Mouse (Mus musculus): ENCODE results near the gene Pdlim4. TPM values are rescaled to one million over a fixed set of nuclear protein-coding genes. Genes with fewer than 3 reads are reported as not detected.

Gene Pdlim4
- total RNA-seq, 2 experiments from 2014 or later = 13.8 to 14.0 TPM

DNA sequence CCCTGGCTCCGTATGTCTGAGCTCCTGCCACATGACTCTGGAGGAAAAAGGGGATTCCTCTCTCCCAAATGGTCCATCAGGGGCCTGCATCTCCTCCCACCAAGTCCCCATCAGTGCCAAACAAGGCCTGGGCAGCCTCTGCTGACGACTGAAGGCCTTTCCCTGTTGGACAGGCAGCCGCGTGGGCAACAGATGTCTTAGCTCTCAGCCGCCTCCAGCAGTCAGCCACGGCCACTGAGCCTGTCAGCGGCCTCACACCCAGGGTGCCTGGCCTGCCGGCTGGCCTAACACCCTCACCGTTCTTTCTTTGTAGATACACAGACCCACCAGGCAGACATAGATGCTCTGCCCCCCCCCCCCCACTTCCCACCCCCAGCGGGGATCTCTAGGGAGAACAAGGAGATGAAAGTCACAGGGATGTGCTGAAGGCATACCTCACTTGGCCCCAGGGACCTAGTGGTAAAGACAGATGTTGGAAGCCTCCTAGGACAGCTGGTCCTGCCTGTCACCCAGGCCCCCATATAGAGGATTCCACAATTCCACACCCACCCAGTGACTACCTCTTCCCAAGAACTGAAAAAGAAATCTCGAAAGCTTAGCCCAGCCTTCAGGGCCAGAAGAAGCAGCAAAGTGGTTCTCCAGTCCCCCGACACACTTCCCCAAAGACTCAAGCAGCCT lies 1.4 kb downstream of the Pdlim4 start:
- TF ChIP-seq CTCF (IDR thresholded peaks at IDR 0.05) = no peak
- intact Hi-C loops (cut with DNase I) = no loop called here
- no peak overlapping the region for H3K4me3 ChIP-seq
- DNase-seq (ENCODE audit: extremely low spot score in 1 of 2, low spot score in 2 of 2) = no peak
- H3K27ac ChIP-seq = no peak overlapping the region

DNA sequence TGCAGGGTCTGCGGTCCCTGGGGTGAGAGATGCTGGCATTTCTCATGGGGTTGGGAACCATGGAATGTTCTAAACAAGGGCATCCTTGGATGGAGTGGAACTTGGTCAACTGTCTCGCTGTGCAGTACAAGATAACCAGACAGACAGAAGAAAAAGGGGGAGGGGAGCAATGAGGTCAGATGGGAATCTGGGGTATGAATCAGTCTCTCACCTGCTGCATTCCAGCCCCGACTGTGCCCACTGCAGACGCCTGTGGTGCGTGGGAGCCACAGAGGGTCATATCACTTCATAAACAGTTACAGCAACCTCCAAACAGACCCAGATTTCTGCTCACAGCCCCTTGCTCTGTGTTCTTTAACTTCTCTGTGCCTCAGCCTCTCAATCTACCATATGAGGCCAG lies 2.4 kb downstream of the Pdlim4 start:
- no peak for DNase-seq (ENCODE audit: extremely low spot score in 1 of 2, low spot score in 2 of 2)
- intact Hi-C loops (cut with DNase I) = no loop called here
- H3K27ac ChIP-seq = no peak overlapping the region
- H3K4me3 ChIP-seq = no peak overlapping the region
- no peak for TF ChIP-seq CTCF (IDR thresholded peaks at IDR 0.05)

GRCm38 (mm10) chr11:54065915-54066178 lies 3.0 kb downstream of the Pdlim4 start:
- no peak overlapping the region for H3K4me3 ChIP-seq
- H3K27ac ChIP-seq = no peak overlapping the region
- no peak for TF ChIP-seq CTCF (IDR thresholded peaks at IDR 0.05)
- no peak for DNase-seq (ENCODE audit: extremely low spot score in 1 of 2, low spot score in 2 of 2)
- intact Hi-C loops (cut with DNase I) = no loop called here

DNA sequence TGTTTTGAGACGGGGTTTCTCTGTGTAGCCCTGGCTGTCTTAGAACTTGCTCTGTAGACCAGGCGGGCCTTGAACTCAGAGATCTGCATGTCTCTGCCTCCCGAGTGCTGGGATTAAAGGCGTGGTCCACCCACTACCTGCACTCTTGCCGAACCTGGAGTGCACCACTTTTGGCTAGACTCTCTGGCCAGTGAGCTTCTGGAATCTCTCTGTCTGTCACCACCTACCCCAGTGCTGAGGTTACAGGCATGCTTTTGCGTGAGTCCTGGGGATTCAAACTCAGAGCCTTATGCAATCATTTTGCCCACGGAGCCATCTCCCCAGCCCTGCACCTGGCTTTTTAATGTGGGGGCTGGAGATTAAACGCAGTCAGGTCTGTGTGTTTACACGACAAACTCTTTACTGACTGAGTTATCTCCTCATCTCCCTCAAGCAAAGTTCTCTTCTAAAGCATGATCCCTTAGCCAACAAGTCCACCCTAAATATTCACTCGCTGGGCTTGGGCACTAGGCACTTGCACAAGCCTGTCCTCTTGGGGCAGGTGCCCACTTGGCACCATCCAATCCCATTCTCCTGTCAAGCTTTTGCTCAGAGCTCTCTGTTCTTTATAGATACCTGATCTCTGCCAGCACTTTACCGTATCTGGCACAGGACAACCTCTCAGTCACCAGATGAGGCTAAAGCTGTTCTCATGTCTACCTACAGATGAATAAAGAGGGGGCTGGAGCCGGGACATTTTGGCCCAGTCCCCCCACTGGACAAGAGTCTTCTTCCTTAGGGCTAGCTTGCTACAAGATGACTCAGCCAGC lies 3.5 kb downstream of the Pdlim4 start:
- Histone ChIP-seq H3K4me3 (no peak overlapping the region), H3K27ac (no peak overlapping the region)
- no peak for TF ChIP-seq CTCF (IDR thresholded peaks at IDR 0.05)
- intact Hi-C loops (cut with DNase I) = no loop called here
- no peak for DNase-seq (ENCODE audit: extremely low spot score in 1 of 2, low spot score in 2 of 2)

- TF ChIP-seq CTCF (IDR thresholded peaks at IDR 0.05) = no peak
- intact Hi-C loops (cut with DNase I) = no loop called here
Measured at GRCm38 (mm10) chr11:54064412-54064978, 4.3 kb downstream of the Pdlim4 start.

DNA sequence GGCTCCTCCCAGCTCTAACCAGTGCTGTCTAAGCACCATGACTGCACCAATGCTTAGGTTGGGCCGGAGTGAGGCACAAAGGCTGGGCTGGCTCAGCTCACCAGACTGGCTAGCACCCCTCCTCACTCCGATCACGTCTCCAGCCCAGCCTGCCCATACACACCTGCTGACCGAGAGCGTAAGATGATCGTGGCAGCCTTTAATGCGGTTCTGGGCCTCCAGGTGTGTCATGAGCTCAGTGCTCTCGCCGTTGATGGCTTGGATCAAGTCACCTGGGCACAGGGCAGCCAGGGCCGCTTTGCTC lies 5.4 kb downstream of the Pdlim4 start:
- DNase-seq (ENCODE audit: extremely low spot score in 1 of 2, low spot score in 2 of 2) = no peak
- Histone ChIP-seq H3K4me3 (no peak overlapping the region), H3K27ac (no peak overlapping the region)
- intact Hi-C loops (cut with DNase I) = no loop called here
- no peak for TF ChIP-seq CTCF (IDR thresholded peaks at IDR 0.05)

More at GRCm38 (mm10) chr11:54064412-54064978, 4.3 kb downstream of the Pdlim4 start:
- no peak overlapping the region for H3K4me3 ChIP-seq
- H3K27ac ChIP-seq = no peak overlapping the region
- DNase-seq (ENCODE audit: extremely low spot score in 1 of 2, low spot score in 2 of 2) = no peak

GRCm38 (mm10) chr11:54062753-54063471 lies 5.9 kb downstream of the Pdlim4 start:
- no peak overlapping the region for H3K27ac ChIP-seq
- intact Hi-C loops (cut with DNase I) = no loop called here

DNA sequence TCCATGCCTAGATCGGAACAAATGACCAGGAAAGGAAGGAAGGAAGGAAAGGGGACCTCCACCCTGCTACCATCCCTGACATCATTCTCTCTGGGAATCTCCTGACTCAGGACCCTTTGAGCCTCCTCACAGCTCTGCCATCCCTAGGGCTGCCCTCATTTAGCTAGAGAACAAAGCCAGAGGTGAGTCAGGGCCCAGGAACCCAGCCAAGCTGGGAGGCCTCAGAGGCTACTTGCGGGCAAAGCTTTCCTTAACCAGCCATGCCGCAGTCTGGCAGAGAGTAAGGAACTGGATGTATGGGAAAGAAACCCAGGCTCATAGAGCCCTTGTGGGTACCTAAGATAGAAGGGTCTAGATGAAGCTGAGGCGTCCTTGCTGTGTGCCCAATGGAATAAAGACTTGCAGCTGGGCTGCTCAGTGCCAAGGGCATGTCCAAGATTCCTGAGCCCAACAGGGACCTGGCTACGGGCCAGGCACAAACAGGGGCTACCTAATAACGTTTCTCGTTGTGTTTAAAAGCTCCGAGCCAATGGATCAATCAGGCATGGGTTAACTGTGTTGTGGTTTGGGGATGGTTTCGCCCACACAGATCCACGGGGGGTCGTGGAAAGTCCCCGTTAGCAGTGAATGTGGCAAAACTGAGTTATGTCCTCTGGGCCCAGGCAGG lies 6.6 kb downstream of the Pdlim4 start:
- DNase-seq (ENCODE audit: extremely low spot score in 1 of 2, low spot score in 2 of 2) = no peak
- Histone ChIP-seq H3K27ac (no peak overlapping the region), H3K4me3 (no peak overlapping the region)
- intact Hi-C loops (cut with DNase I) = no loop called here
- TF ChIP-seq CTCF (IDR thresholded peaks at IDR 0.05) = no peak

More at GRCm38 (mm10) chr11:54062753-54063471, 5.9 kb downstream of the Pdlim4 start:
- no peak for DNase-seq (ENCODE audit: extremely low spot score in 1 of 2, low spot score in 2 of 2)
- H3K4me3 ChIP-seq = no peak overlapping the region
- TF ChIP-seq CTCF (IDR thresholded peaks at IDR 0.05) = no peak

DNA sequence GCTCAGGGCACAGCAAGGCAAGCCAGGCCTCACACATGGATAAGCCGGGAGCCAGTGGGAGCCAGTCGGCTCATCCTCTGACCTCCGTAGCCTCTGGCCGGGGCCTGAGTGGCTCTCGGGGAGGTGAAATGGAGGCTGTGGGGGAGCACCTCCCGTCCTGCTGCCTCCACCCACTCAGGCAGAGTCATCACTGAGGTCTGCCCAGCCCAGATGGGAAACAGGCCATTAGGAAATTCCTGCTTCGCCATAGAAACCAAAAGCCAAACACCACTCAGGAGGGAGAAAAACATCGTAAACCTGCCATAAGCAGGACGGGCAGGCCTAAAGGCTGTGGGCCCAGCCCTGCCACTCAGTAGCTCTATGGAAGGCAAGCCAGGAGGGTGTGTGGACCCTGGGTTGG lies 8.5 kb downstream of the Pdlim4 start:
- TF ChIP-seq CTCF (IDR thresholded peaks at IDR 0.05) = no peak
- no peak overlapping the region; the same call in 1 of the 2 replicates for H3K27ac ChIP-seq
- intact Hi-C loops (cut with DNase I) = no loop called here
- DNase-seq (ENCODE audit: extremely low spot score in 1 of 2, low spot score in 2 of 2) = no peak
- no peak overlapping the region for H3K4me3 ChIP-seq

GRCm38 (mm10) chr11:54059526-54059925 lies 9.3 kb downstream of the Pdlim4 start:
- H3K4me3 ChIP-seq = no peak overlapping the region
- TF ChIP-seq CTCF (IDR thresholded peaks at IDR 0.05) = no peak
- DNase-seq (ENCODE audit: extremely low spot score in 1 of 2, low spot score in 2 of 2) = no peak
- intact Hi-C loops (cut with DNase I) = loop anchor here (2.0 to 10.0 kb wide), 2 partner anchors 29 to 325 kb away; no protein-coding TSS in a partner anchor
- H3K27ac ChIP-seq = peak overlapping the region; percentile 6; the same call in 1 of the 2 replicates

- intact Hi-C loops (cut with DNase I) = loop anchor here (2.0 to 10.0 kb wide), 2 partner anchors 30 to 324 kb away; no protein-coding TSS in a partner anchor
- TF ChIP-seq CTCF (IDR thresholded peaks at IDR 0.05) = no peak
- DNase-seq (ENCODE audit: extremely low spot score in 1 of 2, low spot score in 2 of 2) = no peak
- H3K27ac ChIP-seq = peak overlapping the region; percentile 6
- H3K4me3 ChIP-seq = no peak overlapping the region
Measured at GRCm38 (mm10) chr11:54058643-54059042, 10.2 kb downstream of the Pdlim4 start.

All from left cerebral cortex, adult 2 months (tissue).